Mouse (Mus musculus) heart, postnatal 10 days (tissue): ENCODE results near the gene Carmil1. TPM values are rescaled to one million over a fixed set of nuclear protein-coding genes. Genes with fewer than 3 reads are reported as not detected.

Experiments
- DNase-seq, 2 experiments: peaks; one replicate each; pipeline ENCODE4 v3.0.0; 2021
- intact Hi-C: fragments of 180-260 bp; cut with DNase I; formaldehyde crosslinking; loops from one replicate; pipeline ENCODE4 v1.15.1; 2025
- total RNA-seq, 2 experiments: library from RNA; stranded (reverse); gene quantifications; 2 replicates each; pipeline ENCODE4 v1.2.3; 2021

The Carmil1 gene
- total RNA-seq, 2 experiments from 2014 or later: 4.5 to 10.9 TPM

DNA sequence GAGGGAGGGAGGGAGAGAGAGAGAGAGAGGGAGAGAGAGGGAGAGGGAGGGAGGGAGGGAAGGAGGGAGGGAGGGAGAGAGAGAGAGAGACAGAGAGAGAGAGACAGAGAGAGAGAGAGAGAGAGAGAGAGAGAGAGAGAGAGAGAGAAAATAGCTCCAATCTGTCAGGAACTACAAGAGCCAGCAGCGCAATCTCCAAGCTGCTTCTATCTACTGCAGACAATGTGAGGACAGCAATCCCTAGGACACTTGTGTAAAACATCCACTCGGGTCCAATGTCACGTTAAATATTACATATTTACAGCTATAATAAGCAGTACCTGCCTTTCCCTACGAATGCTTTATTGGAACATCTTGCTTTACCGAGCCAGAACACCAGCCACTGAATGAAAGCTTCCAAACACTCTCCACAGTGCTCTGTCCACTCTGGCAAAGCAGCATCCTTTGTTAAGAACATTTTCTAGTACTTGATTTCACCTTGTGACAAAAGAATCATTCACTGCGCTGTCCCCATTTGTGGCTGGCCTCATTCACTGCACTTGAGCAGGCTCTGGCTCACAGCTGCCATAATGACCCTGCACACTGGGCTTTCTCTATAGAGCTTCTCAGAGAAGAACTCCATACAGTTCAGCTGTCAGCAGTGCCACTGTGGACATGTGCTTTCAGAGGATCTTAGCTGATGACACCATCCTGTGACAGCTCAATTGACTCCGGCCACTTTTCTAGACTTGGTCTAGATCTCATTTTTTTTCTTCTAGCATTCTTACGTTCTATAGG lies 57.0 kb downstream of the Carmil1 start:
- intact Hi-C loops: no loop called here
- no peak for DNase-seq

DNA sequence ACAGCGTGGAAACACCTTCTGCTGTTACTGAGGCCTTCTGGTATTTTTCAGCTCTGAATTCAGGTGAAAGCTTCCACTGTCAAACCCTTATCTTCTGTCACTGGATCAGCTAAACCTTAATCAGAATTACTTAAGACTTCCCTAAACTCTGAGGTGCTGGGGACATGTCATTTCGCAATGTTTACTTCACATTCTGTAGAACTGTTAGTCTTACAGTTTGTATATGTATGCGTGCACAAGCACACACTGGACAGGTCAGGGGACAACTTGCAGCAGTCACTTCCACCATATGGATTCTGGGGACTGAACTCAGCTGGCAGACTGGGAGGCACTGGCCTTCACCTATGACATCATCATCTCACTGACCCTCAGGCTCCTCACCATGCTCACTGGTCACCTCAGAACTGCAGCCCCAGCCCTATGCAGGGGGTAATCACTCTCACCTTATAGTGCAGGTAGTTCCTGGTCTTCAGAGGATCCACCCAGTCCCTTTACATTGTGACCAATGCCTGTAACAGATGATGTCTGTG lies 60.1 kb downstream of the Carmil1 start:
- intact Hi-C loops: no loop called here
- no peak for DNase-seq

DNA sequence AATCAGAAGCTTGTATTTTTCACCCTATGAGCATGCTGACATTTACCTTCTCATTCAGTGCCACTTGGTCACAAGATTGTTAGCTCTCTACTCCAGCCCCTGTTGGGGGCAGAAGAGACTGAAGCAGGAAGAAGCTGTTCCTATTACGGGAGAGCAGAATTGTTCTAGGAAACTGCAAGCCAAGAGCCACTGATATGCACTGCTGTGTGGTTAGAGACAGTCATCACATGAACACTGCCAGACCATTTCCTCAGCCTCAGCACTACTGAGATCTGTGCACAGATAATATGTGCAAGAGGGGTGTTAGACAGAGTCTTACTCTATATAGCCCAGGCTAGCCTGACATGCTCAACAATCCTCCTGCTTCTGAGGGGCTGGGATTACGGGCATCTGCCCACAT lies 69.4 kb downstream of the Carmil1 start:
- DNase-seq: no peak
- intact Hi-C loops: no loop called here

DNA sequence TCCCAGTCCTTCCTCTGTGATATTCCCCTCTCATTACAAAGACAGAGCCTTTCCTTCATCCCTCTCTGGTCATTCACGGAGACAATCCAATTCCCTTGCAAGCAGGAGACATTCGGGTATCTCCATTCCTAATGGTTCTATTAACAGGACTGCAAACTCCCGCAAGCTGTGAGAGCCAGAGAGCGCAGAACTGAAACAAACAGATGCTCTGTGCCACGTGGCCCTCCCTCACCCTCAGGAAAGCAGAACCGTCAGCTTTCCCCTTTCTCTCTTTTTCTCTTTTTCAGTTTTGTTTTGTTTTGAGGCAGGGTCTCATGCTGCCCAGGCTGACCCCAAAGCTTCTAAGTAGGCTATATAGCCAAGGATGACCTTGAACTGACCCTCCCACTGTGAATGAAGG lies 74.5 kb downstream of the Carmil1 start:
- intact Hi-C loops: no loop called here
- DNase-seq: no peak

DNA sequence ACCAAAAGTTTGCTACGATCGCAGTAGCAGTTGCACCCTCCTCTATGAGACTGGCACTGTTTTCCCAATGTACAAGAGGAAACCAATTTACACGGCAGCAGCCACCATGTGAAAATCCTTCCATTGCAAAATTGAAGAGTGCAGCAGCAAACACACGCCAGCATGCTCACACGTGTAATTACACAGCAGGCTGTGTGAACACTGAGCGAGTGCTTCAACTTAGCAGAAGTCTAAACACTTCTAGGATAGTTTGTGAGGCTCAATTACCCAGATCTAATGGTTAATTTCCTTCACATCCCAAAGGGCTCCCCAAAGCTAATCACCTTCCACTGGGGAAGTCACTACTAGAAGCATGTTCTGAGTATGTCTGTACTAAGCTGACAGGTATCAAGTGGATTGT lies 78.3 kb downstream of the Carmil1 start:
- DNase-seq: no peak
- intact Hi-C loops: no loop called here

DNA sequence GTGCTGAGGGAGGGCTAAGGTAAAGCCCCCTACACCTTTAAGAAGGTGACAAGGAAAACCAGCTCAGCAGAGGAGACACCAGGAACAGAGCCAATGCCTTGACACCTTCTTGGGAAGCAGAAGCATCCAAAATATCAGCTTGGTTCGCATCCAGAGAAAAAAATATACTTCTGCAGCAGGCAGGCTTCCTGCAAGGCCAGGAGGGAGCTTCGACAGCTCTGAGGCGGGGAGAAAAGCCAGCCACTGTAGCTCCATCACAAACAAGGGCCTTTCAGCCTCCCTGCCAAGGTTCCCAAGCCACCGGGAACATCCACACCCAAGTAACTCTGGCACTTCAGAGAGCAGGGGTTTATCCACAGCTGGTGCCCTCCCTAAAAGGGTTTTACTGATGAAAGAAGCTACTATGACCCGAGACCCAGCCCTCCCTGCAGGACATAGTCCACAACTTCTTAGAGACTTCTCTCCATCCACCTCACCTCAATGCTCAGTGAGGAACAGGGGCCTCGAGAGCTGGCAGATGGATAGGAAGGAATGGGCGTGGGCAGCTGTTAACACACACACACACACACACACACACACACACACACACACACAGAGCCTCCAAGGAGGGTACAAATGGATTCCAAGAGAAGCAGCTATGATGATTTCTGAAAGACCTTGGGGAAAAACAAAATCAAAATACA lies 80.6 kb downstream of the Carmil1 start:
- peak; percentile 7 to 8 for DNase-seq

DNA sequence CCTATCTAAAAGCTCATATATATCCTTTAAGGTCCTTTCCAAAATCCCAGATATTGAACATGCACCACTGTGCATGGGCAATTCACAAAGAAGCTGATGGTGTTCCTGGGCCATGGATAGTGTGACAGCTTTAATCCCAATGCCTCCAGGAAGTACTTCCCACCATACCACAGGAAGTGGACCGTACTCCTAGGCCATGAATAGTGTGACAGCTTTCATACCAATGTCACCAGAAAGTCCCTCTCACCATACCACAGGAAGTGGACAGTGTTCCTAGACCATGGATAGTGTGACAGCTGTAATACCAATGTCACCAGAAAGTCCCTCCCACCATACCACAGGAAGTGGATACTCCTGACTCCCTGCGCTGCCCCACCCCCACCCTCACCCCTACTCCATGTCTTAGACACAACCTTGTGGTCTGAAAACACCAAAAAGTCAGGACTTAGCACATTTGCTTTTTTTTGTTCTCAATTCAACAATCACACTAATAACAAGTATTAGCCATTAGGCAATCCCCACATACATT lies 82.1 kb downstream of the Carmil1 start:
- intact Hi-C loops: loop anchor here (5.0 kb wide), 1 partner anchor 474 kb away; no protein-coding TSS in a partner anchor
- no peak for DNase-seq

More for the DNA sequence above, 80.6 kb downstream of the Carmil1 start:
- intact Hi-C loops: loop anchor here (5.0 kb wide), 1 partner anchor 472 kb away; no protein-coding TSS in a partner anchor

DNA sequence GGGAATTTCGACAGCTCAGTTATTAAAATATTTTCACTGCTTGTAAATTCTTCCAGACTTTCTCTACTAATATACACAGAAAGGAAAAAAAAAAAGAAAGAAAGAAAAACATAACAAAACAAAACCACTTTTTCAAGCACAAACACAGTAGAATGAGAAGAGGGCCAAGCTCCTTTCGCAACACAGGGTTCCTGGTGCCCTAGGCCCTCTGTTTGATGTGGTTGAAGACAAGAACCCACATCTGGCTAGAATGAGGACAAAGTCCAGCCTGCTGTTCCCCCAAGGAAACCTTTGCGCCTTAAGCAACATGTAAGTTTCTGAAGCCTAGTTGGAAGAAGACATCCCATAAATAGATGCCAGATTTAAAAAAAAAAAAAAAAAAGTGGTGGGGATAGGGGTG lies 85.2 kb downstream of the Carmil1 start:
- intact Hi-C loops: loop anchor here (5.0 kb wide), 1 partner anchor 477 kb away; no protein-coding TSS in a partner anchor
- DNase-seq: no peak

DNA sequence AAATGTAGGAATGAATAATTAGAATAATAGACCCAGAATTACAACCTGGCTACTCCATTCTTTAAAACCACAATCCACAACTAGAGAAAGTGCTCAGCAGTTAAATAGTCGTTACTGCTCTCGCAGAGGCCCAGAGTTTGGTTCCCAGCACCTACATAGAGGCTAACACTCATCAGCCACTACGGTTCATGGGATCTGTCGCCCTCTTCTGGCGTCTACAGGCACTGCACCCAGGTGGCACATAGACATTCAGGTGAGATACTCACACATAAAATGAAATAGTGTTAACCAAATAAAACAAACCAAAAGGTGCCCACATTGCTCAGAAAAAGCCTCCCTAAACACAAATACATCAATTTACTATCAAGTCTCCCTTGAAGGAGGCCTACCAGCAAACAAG lies 86.6 kb downstream of the Carmil1 start:
- intact Hi-C loops: no loop called here
- no peak for DNase-seq

DNA sequence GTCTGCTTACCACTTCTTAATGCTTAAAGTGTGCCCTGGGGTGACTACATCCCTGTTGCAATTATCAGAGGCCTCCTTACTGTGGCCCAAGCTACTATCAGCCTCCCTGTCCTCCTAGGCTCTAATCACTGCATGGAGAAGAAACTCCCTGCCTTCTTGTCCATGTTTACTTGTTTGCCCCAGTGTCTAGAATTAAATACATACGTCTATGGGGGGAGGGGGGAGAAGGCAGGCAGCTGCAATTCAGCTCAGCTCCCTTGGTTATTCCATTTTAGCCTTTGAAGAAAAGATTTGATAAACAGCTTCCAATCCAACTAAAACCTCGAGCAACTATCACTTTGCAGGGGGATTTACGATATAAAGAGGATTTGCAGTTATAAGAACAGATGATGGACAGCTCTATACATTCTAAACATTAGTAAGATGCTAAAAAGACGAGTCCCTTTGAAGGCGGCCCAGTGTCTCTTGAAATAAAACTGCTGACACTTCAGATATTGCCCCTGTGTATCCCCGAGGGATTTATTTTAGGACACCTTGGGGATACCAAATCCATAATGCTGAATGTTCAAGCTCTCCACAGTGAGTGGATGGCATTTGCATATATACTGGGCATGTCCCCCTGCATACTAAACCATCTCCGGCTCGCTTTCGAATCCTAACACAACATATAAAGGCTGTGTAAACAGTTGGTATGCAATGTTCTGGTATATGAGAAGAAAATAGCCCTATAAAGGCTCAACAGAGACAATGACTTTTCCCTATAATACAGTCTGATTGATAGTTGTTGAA lies 89.5 kb downstream of the Carmil1 start:
- intact Hi-C loops: no loop called here
- no peak for DNase-seq

DNA sequence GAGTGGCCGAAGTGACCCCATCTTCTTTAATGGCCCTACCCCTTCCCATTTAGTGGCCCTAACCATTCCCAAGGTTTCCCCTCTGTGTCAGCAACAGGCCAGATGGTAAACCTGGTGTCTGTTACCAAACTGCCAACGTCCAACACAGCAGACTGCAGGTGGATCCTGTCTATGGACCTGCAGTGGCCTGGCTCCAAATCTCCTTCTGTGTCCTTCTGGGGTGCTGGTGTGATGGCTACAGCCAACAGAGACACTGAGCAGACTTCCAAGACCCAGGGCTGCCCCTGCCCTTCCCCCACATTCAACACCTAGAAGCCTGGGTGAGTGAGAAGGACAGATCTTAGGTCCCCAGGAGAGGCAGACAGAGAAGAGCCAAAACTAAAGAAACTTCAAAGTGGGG lies 93.6 kb downstream of the Carmil1 start:
- no peak for DNase-seq
- intact Hi-C loops: no loop called here

DNA sequence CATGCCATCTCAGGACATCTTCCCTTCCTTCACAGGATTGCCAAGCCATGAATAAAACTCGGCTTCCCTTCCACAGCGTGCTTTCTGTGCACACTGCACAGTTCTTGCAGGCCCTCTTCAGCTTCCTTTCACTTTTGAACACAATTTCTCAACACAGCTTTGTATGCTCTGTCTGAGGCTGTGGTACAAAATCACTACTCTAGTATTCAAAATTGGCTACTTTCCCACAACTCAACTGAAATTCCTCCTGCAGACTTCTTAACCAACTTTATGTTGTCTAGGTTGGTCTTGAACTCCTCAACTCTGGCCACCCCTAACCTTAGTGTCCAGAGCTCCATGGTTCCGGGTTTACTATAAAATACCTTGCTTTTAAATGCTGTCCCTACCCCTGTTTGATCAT lies 95.0 kb downstream of the Carmil1 start:
- DNase-seq: no peak
- intact Hi-C loops: no loop called here

DNA sequence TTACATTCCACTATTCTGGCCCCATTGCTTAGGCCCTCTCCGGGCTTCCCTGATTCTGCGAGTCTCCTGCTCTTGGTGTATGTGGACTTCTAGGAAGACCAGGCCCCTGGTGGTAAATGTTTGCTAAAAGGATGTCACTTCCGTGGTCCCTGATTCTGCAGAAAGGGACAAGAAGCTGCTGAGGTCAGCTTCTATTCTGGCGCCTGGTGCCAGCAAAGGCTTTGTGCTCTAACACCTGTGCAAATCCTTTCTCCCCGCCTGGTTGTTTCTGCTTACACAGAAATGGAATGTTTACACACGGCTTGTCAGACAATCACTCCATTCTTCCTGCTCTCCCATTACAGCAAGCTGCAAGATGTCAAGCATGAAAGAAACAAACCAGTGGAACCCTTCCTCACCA lies 97.7 kb downstream of the Carmil1 start:
- DNase-seq: no peak
- intact Hi-C loops: no loop called here

DNA sequence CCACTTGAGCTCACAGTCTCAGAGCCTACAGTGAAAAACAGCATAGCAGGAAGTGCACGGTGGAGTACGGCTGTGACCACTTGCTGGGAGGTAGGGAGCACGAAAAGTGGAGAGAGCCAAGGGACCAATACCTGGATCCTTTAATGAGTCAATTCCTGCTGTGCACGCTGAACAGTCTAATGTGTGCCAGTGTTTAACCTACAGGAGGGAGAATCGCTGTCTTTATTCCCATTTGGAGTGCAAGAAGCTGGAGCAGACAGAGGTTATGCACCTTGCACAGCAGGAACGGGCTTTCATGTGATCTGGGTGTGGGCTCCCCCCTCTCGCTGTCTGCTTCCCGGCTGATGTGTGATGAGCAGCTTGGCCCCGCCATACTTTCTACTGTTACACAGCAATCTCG lies 101.1 kb downstream of the Carmil1 start:
- intact Hi-C loops: no loop called here
- no peak for DNase-seq

DNA sequence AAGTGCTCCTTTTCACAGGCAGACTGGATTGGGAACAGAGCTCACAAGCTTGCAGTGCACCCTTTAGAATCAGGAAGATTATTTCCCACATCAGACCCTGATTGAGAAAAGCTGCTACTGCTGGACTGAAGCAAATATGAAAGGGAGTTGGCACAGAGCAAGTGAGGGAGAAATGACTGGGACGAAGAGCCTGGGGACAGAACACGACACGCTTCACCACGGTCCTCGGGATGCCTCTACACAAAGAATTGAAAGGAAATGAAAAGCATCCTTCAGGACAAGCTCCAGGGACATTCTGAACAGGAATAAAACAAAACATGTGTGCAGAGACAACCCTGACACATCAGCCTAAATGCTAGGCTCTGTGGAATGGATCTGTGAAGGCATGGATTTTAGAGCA lies 103.0 kb downstream of the Carmil1 start:
- intact Hi-C loops: no loop called here
- peak in 1 of 2 experiments; percentile 6 for DNase-seq

DNA sequence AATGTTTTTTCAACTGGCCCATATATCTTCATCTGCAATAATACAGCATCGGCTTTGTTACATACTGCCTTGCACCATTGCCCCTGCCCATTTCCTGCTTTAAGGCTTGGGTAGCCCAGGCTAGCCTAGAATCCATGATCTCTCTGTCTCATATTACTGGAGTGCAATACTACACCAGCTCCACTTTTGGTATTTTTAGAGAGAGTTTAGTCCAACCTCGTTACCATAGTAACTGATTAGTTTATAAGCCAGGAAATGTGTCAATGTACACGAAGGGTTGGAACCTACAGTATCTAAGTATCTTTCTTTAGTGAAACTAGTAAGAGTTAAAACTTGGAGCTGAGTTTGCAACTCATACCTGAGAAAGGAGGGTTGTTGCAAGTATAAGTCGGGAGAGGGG lies 103.8 kb downstream of the Carmil1 start:
- DNase-seq: no peak
- intact Hi-C loops: no loop called here

DNA sequence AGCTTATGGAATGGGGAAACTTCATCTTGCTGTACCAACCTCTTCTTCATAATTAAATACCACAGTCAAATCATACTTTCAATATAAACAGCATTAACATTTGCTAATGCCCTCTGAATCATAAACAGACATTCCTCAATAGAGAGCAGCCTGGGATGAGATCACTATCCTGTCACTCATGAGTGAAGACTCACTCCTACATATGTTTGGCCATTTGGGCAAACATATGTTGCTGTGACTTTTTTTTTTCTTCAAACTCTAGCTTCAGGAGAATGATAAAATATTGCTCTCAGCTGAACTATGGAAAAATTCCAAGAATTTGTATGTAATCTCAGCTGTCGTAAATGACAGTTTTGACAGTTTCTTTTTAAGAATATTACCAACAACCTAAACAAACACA lies 110.9 kb downstream of the Carmil1 start:
- intact Hi-C loops: no loop called here
- no peak for DNase-seq

DNA sequence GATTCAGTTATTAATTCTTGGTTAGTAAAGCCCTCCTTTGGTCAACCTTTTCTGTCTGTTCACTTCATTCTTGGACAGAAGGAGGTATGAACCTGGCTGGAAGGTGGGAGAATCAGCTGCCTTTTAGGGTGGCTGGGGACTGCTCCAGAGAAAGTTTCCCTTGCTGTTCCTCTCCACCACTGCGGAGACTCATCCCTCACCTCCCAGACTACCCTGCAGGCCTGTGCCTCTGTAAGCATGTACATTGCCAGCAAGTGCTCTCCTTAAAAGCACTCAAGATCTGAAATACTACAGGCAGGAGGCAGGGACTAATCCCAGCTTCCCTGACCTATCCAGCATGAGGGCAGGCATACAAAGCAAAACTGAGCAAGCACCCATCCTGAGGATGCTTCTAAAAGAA lies 117.2 kb downstream of the Carmil1 start:
- intact Hi-C loops: no loop called here
- DNase-seq: no peak

DNA sequence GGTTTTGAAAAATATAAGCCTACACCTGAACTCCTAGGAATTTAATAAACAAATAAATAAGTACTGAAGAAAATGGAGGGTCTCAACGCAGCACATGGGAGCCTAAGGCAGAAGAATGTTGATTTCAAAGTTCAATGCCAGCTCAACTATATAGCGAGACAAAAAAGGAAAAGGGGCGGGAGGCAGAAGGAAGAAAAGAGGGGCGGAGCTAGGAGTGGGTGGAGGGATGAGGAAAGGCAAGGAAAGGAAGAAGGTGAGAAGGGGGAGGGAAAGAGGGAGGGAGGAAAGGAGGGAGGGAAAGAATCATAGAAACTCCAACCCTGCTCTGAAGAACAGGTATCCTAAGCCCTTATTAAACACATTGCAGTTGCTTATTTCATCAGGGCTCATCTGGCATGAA lies 119.5 kb downstream of the Carmil1 start:
- intact Hi-C loops: no loop called here
- no peak for DNase-seq

DNA sequence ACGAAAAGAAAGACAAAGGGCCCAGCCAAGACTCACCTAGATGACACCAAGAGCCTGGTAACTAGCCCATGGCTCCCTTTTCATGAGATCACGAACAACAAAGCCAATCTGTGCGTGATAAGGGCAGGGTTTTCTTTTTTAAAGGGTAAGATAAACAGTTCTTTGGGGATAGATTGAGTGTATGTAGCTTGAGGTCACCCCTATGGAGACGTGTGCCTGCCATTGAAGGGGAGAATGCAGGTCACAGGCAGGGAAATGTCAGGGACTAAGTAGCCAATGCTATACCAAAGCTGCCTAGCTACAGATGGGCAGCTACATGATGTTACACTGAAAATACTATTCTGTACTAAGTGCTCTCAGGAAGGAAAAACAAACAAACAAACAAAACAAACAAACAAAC lies 120.6 kb downstream of the Carmil1 start:
- no peak for DNase-seq
- intact Hi-C loops: no loop called here
